Comparison of ENCODE assay signal across 13 mouse cellular contexts in the genomic region with DNA sequence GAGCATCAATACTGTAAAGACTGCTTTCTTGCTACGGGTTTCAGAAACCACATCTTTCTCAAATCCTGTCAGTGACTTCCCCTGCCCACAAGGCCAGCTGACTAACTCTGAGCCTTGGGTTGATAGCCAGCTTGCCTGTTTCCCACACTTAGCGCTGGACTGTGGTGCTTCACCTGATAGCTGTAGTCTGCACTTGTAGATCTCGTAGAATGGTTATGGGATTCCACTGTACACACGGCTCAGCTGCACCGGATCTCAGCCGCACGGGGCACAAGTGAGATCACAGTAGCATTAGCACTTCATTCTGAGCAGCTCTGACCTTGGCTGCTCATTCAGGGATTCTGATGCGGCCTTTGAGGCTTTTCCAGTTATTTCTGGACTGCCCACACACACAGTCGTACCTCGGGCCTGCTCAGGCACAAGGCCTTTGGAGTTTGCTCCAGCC. TPM values are rescaled to one million over a fixed set of nuclear protein-coding genes. Genes with fewer than 3 reads are reported as not detected.
A peak's percentile ranks its signal among the peaks of the same experiment; 100 is the strongest.
DNase-seq lines count a peak whose midpoint lies in the region; ATAC-seq and TF ChIP-seq lines count a peak whose summit lies in the region.
"Had no signal": no experiment of that assay in that cellular context is flagged by ENCODE, and none has a peak within 500 bp of the region (broad histone marks: within the 10 kb centered on the region; RNA-seq: fewer than 3 reads in every experiment).

No protein-coding gene starts in this region.

- no peak overlapping the region for H3K4me3 ChIP-seq in lung, embryonic 14.5 days (ENCODE audit: low read depth, low read length)
- H3K4me3 ChIP-seq in CH12.LX (replicated peaks in 1 of 3; ENCODE audit: low read depth in 2 of 3, low read length in 2 of 3, poor library complexity in 1 of 3): no peak overlapping the region
- no peak overlapping the region for H3K4me3 ChIP-seq in liver, embryonic 12.5 days
- H3K4me3 ChIP-seq: forebrain, embryonic 13.5 days; heart, embryonic 13.5 days; layer of hippocampus, adult 2 months; limb, embryonic 15.5 days; midbrain, embryonic 12.5 days had no signal

- TF ChIP-seq POLR2A in CH12.LX (IDR thresholded peaks at IDR 0.05; ENCODE audit: low read depth, low read length): no peak

- WGBS in lung, embryonic 14.5 days: 61% methylated on average over 10 of the region's 10 CpGs
- 50% methylated on average over 10 of the region's 10 CpGs for WGBS in liver, embryonic 12.5 days (ENCODE audit: insufficient replicate concordance)

- peak; percentile 14; the same call in 1 of the 2 replicates for TF ChIP-seq EP300 in CH12.LX (IDR thresholded peaks at IDR 0.05; ENCODE audit: low read length)

- H3K79me2 ChIP-seq in CH12.LX (replicated peaks; ENCODE audit: control insufficient read depth, extremely low read depth, insufficient read depth, poor library complexity, severe bottlenecking): peaks cover 19% of the 10 kb centered on the region

- no peaks in the 10 kb centered on the region for H3K27me3 ChIP-seq in lung, embryonic 14.5 days (ENCODE audit: insufficient read depth, low read length)
- H3K27me3 ChIP-seq in CH12.LX (replicated peaks): no peaks in the 10 kb centered on the region
- H3K27me3 ChIP-seq in liver, embryonic 12.5 days (replicated peaks): peaks cover 13% of the 10 kb centered on the region
- H3K27me3 ChIP-seq: forebrain, embryonic 13.5 days; midbrain, embryonic 12.5 days had no signal

- no peaks in the 10 kb centered on the region for H3K9me3 ChIP-seq in lung, embryonic 14.5 days (ENCODE audit: low read depth, low read length)
- H3K9me3 ChIP-seq in CH12.LX (replicated peaks; ENCODE audit: low read length): no peaks in the 10 kb centered on the region
- H3K9me3 ChIP-seq in liver, embryonic 12.5 days (replicated peaks): no peaks in the 10 kb centered on the region
- H3K9me3 ChIP-seq: forebrain, embryonic 13.5 days; heart, embryonic 13.5 days; limb, embryonic 15.5 days; midbrain, embryonic 12.5 days had no signal

- intact Hi-C loops in heart, postnatal 25 days (cut with DNase I): no loop called here

- dilution Hi-C loops in CH12.LX (cut with MboI; ENCODE audit: extremely low pct_ligation_motif_present, extremely low pct_unique_long_range_greater_than_20kb, low sequenced_read_pairs): no loop called here

- ATAC-seq in lung, embryonic 14.5 days (ENCODE audit: insufficient read depth): no peak
- no peak for ATAC-seq in granulocyte monocyte progenitor cell, adult 5-6 weeks (replicated peaks; ENCODE audit: poor library complexity, severe bottlenecking)
- no peak for ATAC-seq in liver, embryonic 12.5 days
- ATAC-seq: forebrain, embryonic 13.5 days had no signal

- no peak for TF ChIP-seq RAD21 in CH12.LX (IDR thresholded peaks at IDR 0.05; ENCODE audit: low read depth, low read length)

- H3K9ac ChIP-seq in lung, embryonic 14.5 days: no peak overlapping the region
- H3K9ac ChIP-seq in CH12.LX (ENCODE audit: insufficient read depth, low read depth): no peak overlapping the region
- H3K9ac ChIP-seq in liver, embryonic 12.5 days: no peak overlapping the region
- H3K9ac ChIP-seq: forebrain, embryonic 13.5 days; heart, embryonic 13.5 days; limb, embryonic 15.5 days; midbrain, embryonic 12.5 days had no signal

- peaks cover 9% of the 10 kb centered on the region for H3K36me3 ChIP-seq in lung, embryonic 14.5 days (ENCODE audit: insufficient read depth)
- H3K36me3 ChIP-seq in CH12.LX (replicated peaks in 1 of 2; ENCODE audit: control insufficient read depth in 1 of 2, insufficient read depth in 1 of 2, low read length in 1 of 2): peaks cover 7 to 9% of the 10 kb centered on the region in 2 experiments
- H3K36me3 ChIP-seq in liver, embryonic 12.5 days: peaks cover 8% of the 10 kb centered on the region

- 0 out of 2 replicates have a peak overlapping the region, but pooled peaks have one; percentile 42 for H3K27ac ChIP-seq in lung, embryonic 14.5 days (ENCODE audit: low read depth)
- H3K27ac ChIP-seq in CH12.LX (ENCODE audit: insufficient read depth, low read depth): no peak overlapping the region
- no peak overlapping the region for H3K27ac ChIP-seq in liver, embryonic 12.5 days
- H3K27ac ChIP-seq: forebrain, embryonic 13.5 days; heart, embryonic 13.5 days; layer of hippocampus, adult 2 months; limb, embryonic 15.5 days; midbrain, embryonic 12.5 days had no signal

- peak; percentile 93 for DNase-seq in heart, adult 11 months
- no peak for DNase-seq in heart, postnatal 25 days (ENCODE audit: low spot score)
- DNase-seq in lung, embryonic 14.5 days: peak; percentile 24
- no peak for DNase-seq in lung, postnatal 36 days
- no peak for DNase-seq in CH12.LX (ENCODE audit: extremely low read depth)
- peak; percentile 60 for DNase-seq in kidney, postnatal 14 days

- in situ Hi-C loops in CH12.LX (cut with MboI; ENCODE audit: low pct_ligation_motif_present, low pct_unique_long_range_greater_than_20kb, low sequenced_read_pairs): loop anchor here (25.0 kb wide), 1 partner anchor 519 kb away; the partner anchor contains the start of gene Sept9

- H3K4me2 ChIP-seq in lung, embryonic 14.5 days: no peak overlapping the region
- H3K4me2 ChIP-seq in CH12.LX (ENCODE audit: insufficient read depth, low read depth, poor library complexity, severe bottlenecking): no peak overlapping the region
- H3K4me2 ChIP-seq in liver, embryonic 12.5 days: no peak overlapping the region
- H3K4me2 ChIP-seq: forebrain, embryonic 13.5 days; heart, embryonic 13.5 days; limb, embryonic 15.5 days; midbrain, embryonic 12.5 days had no signal

- peaks cover 11% of the 10 kb centered on the region; the same call in 1 of the 2 replicates for H3K4me1 ChIP-seq in lung, embryonic 14.5 days (ENCODE audit: insufficient read depth)
- peaks cover 28 to 53% of the 10 kb centered on the region in 2 experiments for H3K4me1 ChIP-seq in CH12.LX (ENCODE audit: control insufficient read depth in 1 of 2, insufficient read depth in 2 of 2)
- peaks cover 55% of the 10 kb centered on the region for H3K4me1 ChIP-seq in liver, embryonic 12.5 days

- TF ChIP-seq CTCF in lung, embryonic 14.5 days (IDR thresholded peaks at IDR 0.05; ENCODE audit: low read depth): no peak
- no peak for TF ChIP-seq CTCF in CH12.LX (conservative IDR thresholded peaks at IDR 0.05 in 1 of 2, IDR thresholded peaks at IDR 0.05 in 1 of 2; ENCODE audit: low read depth in 2 of 2, low read length in 2 of 2)

TF ChIP-seq in CH12.LX, 34 proteins besides CTCF, POLR2A, EP300 and RAD21:
- TF ChIP-seq IRF4 (IDR thresholded peaks at IDR 0.05; ENCODE audit: low read depth, low read length) (peak; percentile 30; the same call in 1 of the 2 replicates), ZNF384 (IDR thresholded peaks at IDR 0.05; ENCODE audit: low read depth, low read length) (no peak), TCF12 (IDR thresholded peaks at IDR 0.05; ENCODE audit: low read depth, low read length) (0 out of 2 replicates have a peak, but pooled peaks have one; percentile 30), BHLHE40 (IDR thresholded peaks at IDR 0.05; ENCODE audit: low read depth, low read length) (peak; percentile 52; the same call in 1 of the 2 replicates), ETS1 (conservative IDR thresholded peaks at IDR 0.05; ENCODE audit: low read depth, low read length) (peak; percentile 66), MAFK (IDR thresholded peaks at IDR 0.05; ENCODE audit: insufficient replicate concordance, low read length) (no peak), USF1 (IDR thresholded peaks at IDR 0.05; ENCODE audit: low read depth, low read length) (no peak)

RNA-seq across cellular contexts. Expression of gene Cygb, which starts 14.3 kb away (rescaled TPM):
- 10 to 100 TPM; 34.8 to 49.8 TPM for total RNA-seq in heart, postnatal 25 days (2021)
- 9.5 and 10.0 TPM in 2 replicates for polyA plus RNA-seq in lung, embryonic 14.5 days (2014; fragmentation: Nextera tagmentation; extraction: Ambion mirVana)
- total RNA-seq in CH12.LX (2012; rRNA removed) (not detected in 2 replicates), CH12.LX (2014; rRNA removed) (not detected in 2 replicates)
- 0.11 TPM in 1 of 2 replicates, not detected in the other for polyA plus RNA-seq in CH12.LX (2012; ENCODE audit: insufficient read length, low read depth)
- total RNA-seq in granulocyte monocyte progenitor cell, adult 5-6 weeks (2014; fragmentation: Nextera tagmentation): not detected in 2 replicates
- not detected in 2 replicates for total RNA-seq in granulocyte monocyte progenitor cell, adult 5-6 weeks (2017)
- 0.83 and 1.2 TPM in 2 replicates for polyA plus RNA-seq in liver, embryonic 12.5 days (2016; fragmentation: Nextera tagmentation; extraction: Ambion mirVana)

RNA-seq across cellular contexts. Expression of gene Prcd, which starts 15.1 kb away (rescaled TPM):
- total RNA-seq in heart, postnatal 25 days (2021): 1 to 10 TPM; 1.0 to 1.6 TPM
- 0.53 and 1.6 TPM in 2 replicates for polyA plus RNA-seq in lung, embryonic 14.5 days (2014; fragmentation: Nextera tagmentation; extraction: Ambion mirVana)
- total RNA-seq in CH12.LX (2012; rRNA removed) (not detected in 2 replicates), CH12.LX (2014; rRNA removed) (not detected in 2 replicates)
- not detected in 2 replicates for polyA plus RNA-seq in CH12.LX (2012; ENCODE audit: insufficient read length, low read depth)
- not detected in 2 replicates for total RNA-seq in granulocyte monocyte progenitor cell, adult 5-6 weeks (2014; fragmentation: Nextera tagmentation)
- total RNA-seq in granulocyte monocyte progenitor cell, adult 5-6 weeks (2017): not detected in 2 replicates
- 0.19 and 0.41 TPM in 2 replicates for polyA plus RNA-seq in liver, embryonic 12.5 days (2016; fragmentation: Nextera tagmentation; extraction: Ambion mirVana)

RNA-seq across cellular contexts. Expression of gene Rhbdf2, which starts 41.6 kb away (rescaled TPM):
- 10 to 100 TPM; 10.6 to 12.8 TPM for total RNA-seq in heart, postnatal 25 days (2021)
- polyA plus RNA-seq in lung, embryonic 14.5 days (2014; fragmentation: Nextera tagmentation; extraction: Ambion mirVana): 8.9 and 9.8 TPM in 2 replicates
- total RNA-seq in CH12.LX (2012; rRNA removed) (8.5 and 12.1 TPM in 2 replicates), CH12.LX (2014; rRNA removed) (3.1 and 3.4 TPM in 2 replicates)
- polyA plus RNA-seq in CH12.LX (2012; ENCODE audit: insufficient read length, low read depth): 11.8 and 14.7 TPM in 2 replicates
- total RNA-seq in granulocyte monocyte progenitor cell, adult 5-6 weeks (2014; fragmentation: Nextera tagmentation): 7.3 and 8.6 TPM in 2 replicates
- total RNA-seq in granulocyte monocyte progenitor cell, adult 5-6 weeks (2017): 2.9 TPM in 2 replicates
- 8.0 and 8.5 TPM in 2 replicates for polyA plus RNA-seq in liver, embryonic 12.5 days (2016; fragmentation: Nextera tagmentation; extraction: Ambion mirVana)

Comparison
In these comparisons a context has a peak if more than half of its experiments do, and no peak if none do; other contexts are left out.
1. DNase-seq: peak in heart, adult 11 months (single experiment), lung, embryonic 14.5 days (single experiment) and kidney, postnatal 14 days (single experiment); none in heart, postnatal 25 days (single experiment), lung, postnatal 36 days (single experiment) and CH12.LX (single experiment).
2. RNA of gene Cygb, which starts 14.3 kb away (total RNA-seq): 34.8 to 49.8 TPM in heart, postnatal 25 days; not detected in CH12.LX and not detected in granulocyte monocyte progenitor cell, adult 5-6 weeks; every median in the first group is over 10 times any median in the second.